15 mouse cellular contexts compared by ENCODE assay signal in genomic region chr1:160237981-160238380, GRCm38 (mm10).
"Had no signal": no experiment of that assay in that cellular context is flagged by ENCODE, and none has a peak within 500 bp of the region (broad histone marks: within the 10 kb centered on the region; RNA-seq: fewer than 3 reads in every experiment).

No protein-coding gene starts in this region.

- H3K4me1 ChIP-seq: neural tube, embryonic 15.5 days; stomach, embryonic 15.5 days had no signal

- H3K27me3 ChIP-seq: neural tube, embryonic 15.5 days; stomach, embryonic 15.5 days had no signal

- H3K4me2 ChIP-seq: neural tube, embryonic 15.5 days; stomach, embryonic 15.5 days had no signal

- H3K27ac ChIP-seq: neural tube, embryonic 15.5 days; stomach, embryonic 15.5 days; stomach, postnatal 0 days had no signal

- DNase-seq: retina, postnatal 1 day; right cerebral cortex, adult 18-20 months; right cerebral cortex, postnatal 14 days; right cerebral cortex, postnatal 25 days; right cerebral cortex, postnatal 4 days; spleen, adult 18-20 months; thymus, adult 18-20 months; thymus, adult 2 months; thymus, postnatal 14 days; thymus, postnatal 25 days; thymus, postnatal 36 days; thymus, postnatal 4 days had no signal

- H3K4me3 ChIP-seq: neural tube, embryonic 15.5 days; stomach, embryonic 15.5 days had no signal

- H3K9me3 ChIP-seq: neural tube, embryonic 15.5 days; stomach, embryonic 15.5 days had no signal

- H3K9ac ChIP-seq: neural tube, embryonic 15.5 days; stomach, embryonic 15.5 days had no signal
